Mouse (Mus musculus) embryonic facial prominence, embryonic 12.5 days (tissue): Measurements from ENCODE around the gene Gm21992. TPM values are rescaled to one million over a fixed set of nuclear protein-coding genes. Genes with fewer than 3 reads are reported as not detected.

Source experiments
- ATAC-seq: fragments of 200-750 bp; cut with Nextera tagmentation; 2 replicates; pipeline ENCODE4 v1.8.0; 2017; ENCODE audit not compliant: insufficient number of reproducible peaks, insufficient read depth, low FRiP score, low TSS enrichment
- H3K27ac ChIP-seq: fragments of 300-500 bp; sonication (generic); 2 replicates; pipeline ENCODE4 v1.5.1; 2016; ENCODE audit warnings: mild to moderate bottlenecking
- H3K27me3 ChIP-seq: fragments of 300-500 bp; sonication (generic); 2 replicates; pipeline ENCODE4 v1.6.1; 2016; ENCODE audit warnings: mild to moderate bottlenecking, moderate library complexity
- H3K36me3 ChIP-seq: fragments of 300-500 bp; sonication (generic); 2 replicates; pipeline ENCODE4 v1.6.1; 2016; ENCODE audit warnings: mild to moderate bottlenecking
- H3K4me1 ChIP-seq: fragments of 300-500 bp; sonication (generic); 2 replicates; pipeline ENCODE4 v1.6.1; 2016
- H3K4me2 ChIP-seq: fragments of 300-500 bp; sonication (generic); replicated peaks from 2 replicates; pipeline ENCODE4 v1.6.1; 2016; ENCODE audit warnings: mild to moderate bottlenecking, moderate library complexity
- H3K4me3 ChIP-seq: fragments of 300-500 bp; sonication (generic); 2 replicates; pipeline ENCODE4 v1.5.1; 2016; ENCODE audit warnings: mild to moderate bottlenecking
- H3K9ac ChIP-seq: fragments of 300-500 bp; sonication (generic); 2 replicates; pipeline ENCODE4 v1.6.1; 2016; ENCODE audit warnings: mild to moderate bottlenecking, moderate library complexity
- H3K9me3 ChIP-seq: fragments of 300-500 bp; sonication (generic); 2 replicates; pipeline ENCODE4 v1.6.1; 2016; ENCODE audit warnings: mild to moderate bottlenecking, moderate library complexity
- WGBS: fragments of 180-500 bp; shearing (Covaris S2); methylation state at CpG from one replicate; pipeline ENCODE4 v1.1.7; 2016; 5-methylcytosine and 5-hydroxymethylcytosine counted together
- polyA plus RNA-seq: library from polyadenylated mRNA; unstranded; fragments of >200 nt; fragmentation: Nextera tagmentation; extraction: Ambion mirVana; gene quantifications from 2 replicates; pipeline ENCODE4 v1.2.1, GENCODE M21; 2016

The Gm21992 gene
- polyA plus RNA-seq, 1 experiment from 2014 or later = 34.2 TPM

DNA sequence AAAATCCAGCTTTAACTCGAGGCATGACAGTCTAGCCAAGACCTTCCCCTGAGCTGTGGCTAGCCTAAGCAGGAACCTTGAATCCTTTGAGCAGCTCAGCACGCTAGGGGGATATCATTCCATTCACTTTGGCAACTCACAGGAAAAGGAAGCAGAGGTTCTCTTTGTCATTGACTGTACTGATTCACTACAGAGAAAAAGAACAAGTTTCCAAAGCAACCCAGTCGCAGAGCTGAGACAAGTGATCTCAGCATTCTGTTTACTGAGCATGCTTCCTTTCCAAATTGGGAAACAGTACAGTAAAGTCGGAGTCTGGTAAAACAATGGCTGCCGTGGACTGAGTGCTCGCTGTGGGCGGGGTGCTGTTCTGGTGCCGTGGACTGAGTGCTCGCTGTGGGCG lies 102.6 kb downstream of the Gm21992 start:
- Histone ChIP-seq H3K4me2 (no peak overlapping the region), H3K9ac (no peak overlapping the region), H3K36me3 (no peaks in the 10 kb centered on the region), H3K27me3 (peaks cover 31% of the 10 kb centered on the region), H3K9me3 (no peaks in the 10 kb centered on the region), H3K4me1 (peaks cover 13% of the 10 kb centered on the region), H3K4me3 (no peak overlapping the region), H3K27ac (no peak overlapping the region)
- WGBS = 83% methylated on average over 10 of the region's 10 CpGs
- no peak for ATAC-seq

DNA sequence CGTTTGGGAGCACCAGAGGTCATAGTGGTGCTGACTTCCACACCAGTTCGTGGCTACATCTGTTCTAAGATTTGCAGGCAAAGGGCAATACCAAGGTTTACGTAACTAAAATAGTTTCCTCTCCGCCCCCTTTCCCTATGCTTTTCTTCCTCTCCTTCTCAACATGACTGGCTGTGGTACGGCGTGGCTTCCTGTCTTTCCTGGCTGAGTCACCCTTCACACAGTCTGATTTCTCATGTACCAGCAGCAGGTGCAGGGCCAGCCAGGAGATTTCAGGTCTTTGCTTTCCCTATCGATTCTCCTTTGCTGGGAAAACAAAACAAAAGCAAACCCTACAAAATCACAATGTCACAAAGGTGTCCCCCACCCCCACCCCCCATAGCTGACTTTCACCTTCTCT lies 110.2 kb downstream of the Gm21992 start:
- Histone ChIP-seq H3K36me3 (no peaks in the 10 kb centered on the region), H3K27me3 (peaks cover 46% of the 10 kb centered on the region), H3K4me3 (no peak overlapping the region), H3K9ac (no peak overlapping the region), H3K27ac (no peak overlapping the region), H3K4me1 (0 out of 2 replicates have a peak, but pooled peaks cover 4% of the 10 kb centered on the region), H3K9me3 (no peaks in the 10 kb centered on the region), H3K4me2 (no peak overlapping the region)
- WGBS = 63% methylated on average over 7 of the region's 7 CpGs
- no peak for ATAC-seq

DNA sequence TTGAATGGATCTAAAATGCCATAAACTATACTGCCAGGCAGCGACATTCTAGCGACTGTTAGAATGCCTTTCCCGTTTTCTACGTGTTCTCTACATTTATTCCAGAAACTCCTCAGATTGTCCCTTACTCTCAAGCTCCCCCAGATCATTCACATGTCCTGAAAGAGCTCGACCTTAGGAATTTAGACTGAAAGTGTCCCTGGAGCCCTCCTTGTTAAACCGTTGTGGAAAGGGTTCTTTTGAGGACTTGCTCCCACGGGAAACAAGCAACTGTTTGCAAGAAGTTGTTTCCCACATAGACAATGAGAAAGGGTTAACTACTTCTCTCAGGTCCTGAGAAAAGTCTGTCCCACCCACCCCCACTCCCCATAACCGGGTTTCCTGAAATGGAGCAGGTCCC lies 110.8 kb downstream of the Gm21992 start:
- ATAC-seq = no peak
- H3K4me3 ChIP-seq = no peak overlapping the region
- H3K36me3 ChIP-seq = no peaks in the 10 kb centered on the region
- H3K27me3 ChIP-seq = peaks cover 46% of the 10 kb centered on the region
- no peak overlapping the region for H3K4me2 ChIP-seq
- H3K9me3 ChIP-seq = no peaks in the 10 kb centered on the region
- H3K4me1 ChIP-seq = 0 out of 2 replicates have a peak, but pooled peaks cover 4% of the 10 kb centered on the region
- H3K27ac ChIP-seq = no peak overlapping the region
- WGBS = 69% methylated on average over 8 of the region's 8 CpGs
- H3K9ac ChIP-seq = no peak overlapping the region

DNA sequence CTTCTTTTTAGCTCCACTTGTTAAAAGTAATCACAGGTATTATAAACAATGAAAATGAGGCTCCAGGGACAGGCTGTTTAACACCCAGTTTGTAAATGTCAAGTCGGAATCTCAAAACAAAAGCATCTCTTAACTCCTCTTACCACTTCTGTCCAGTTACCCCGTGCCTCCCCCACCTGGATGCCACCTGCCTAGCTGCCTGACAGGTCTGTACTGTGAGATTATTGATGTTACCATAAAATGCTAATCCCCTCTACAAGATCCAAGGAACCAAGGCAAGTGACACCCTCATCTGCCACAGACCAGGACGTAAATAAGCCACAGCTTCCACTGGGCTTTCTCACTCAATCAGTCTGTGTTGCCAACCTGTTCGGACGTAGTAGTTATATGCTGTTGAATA lies 111.6 kb downstream of the Gm21992 start:
- WGBS = 71% methylated on average over 5 of the region's 5 CpGs

DNA sequence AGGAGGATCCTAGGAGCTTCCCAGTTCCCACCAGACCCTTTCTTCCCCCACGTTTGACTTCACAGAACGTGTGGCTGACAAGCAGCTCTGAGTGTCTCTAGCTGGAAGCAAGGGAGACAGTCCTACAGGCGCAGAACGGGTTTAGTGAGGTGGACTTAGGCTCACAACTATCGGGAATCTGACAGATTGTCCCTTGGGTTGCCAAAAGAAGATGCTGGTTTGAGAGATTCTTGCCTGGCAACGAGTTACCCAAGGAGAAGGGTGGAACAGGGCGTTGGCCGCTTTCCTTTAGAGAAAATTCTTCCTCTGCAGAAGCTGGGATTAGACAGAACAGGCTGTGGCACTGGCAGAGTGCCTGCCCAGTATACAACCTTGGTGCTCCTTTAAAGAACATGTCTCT lies 112.6 kb downstream of the Gm21992 start:
- H3K4me2 ChIP-seq = peak overlapping the region; percentile 91; the same call in 1 of the 2 replicates

More for the DNA sequence above, 111.6 kb downstream of the Gm21992 start:
- peaks cover 46% of the 10 kb centered on the region for H3K27me3 ChIP-seq
- H3K36me3 ChIP-seq = no peaks in the 10 kb centered on the region
- no peak overlapping the region for H3K27ac ChIP-seq
- H3K9ac ChIP-seq = no peak overlapping the region
- no peak for ATAC-seq
- H3K4me1 ChIP-seq = 0 out of 2 replicates have a peak, but pooled peaks cover 4% of the 10 kb centered on the region
- no peak overlapping the region for H3K4me2 ChIP-seq
- no peaks in the 10 kb centered on the region for H3K9me3 ChIP-seq
- no peak overlapping the region for H3K4me3 ChIP-seq

DNA sequence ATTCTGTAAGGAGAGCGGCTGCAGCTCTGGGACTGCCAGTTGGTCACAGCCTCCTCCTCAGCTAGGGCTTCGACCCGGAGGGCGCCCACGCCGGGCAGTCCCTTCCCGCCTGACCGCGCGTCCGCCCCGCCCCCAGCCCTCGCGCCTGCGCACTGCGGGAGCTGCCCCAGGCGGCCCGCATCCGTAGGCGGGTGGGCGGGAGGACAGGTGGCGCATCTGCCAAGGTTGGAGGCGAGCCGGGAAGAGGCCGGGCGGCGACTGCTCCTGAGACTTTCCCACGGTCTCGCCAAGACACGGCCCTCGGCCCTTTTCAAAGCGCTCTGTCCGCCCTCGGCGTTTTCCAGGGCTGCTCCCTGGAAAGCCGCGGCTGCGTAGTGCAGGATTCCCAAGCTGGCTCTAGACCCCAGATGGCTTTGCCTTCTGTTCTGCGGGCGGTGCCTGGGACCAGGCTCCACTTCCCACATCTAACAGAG lies 113.2 kb downstream of the Gm21992 start, which contains the start of gene Gm960:
Gm960 (minus strand) TSS at position 464 of the 473 bp plus-strand sequence.
- peak within 1 kb of the TSS; percentile 57 for H3K9ac ChIP-seq
- under 1% methylated on average over 40 of the region's 40 CpGs for WGBS
- no peak for ATAC-seq
- H3K36me3 ChIP-seq = no peaks in the 10 kb centered on the region
- H3K4me2 ChIP-seq = peak within 1 kb of the TSS; percentile 91
- H3K4me1 ChIP-seq = 0 out of 2 replicates have a peak, but pooled peaks cover 4% of the 10 kb centered on the region
- H3K4me3 ChIP-seq = peak within 1 kb of the TSS; percentile 51
- no peak within 1 kb of the TSS for H3K27ac ChIP-seq
- H3K9me3 ChIP-seq = no peaks in the 10 kb centered on the region
- H3K27me3 ChIP-seq = peaks cover 50% of the 10 kb centered on the region

More for the DNA sequence above, 112.6 kb downstream of the Gm21992 start:
- H3K27me3 ChIP-seq = peaks cover 50% of the 10 kb centered on the region
- H3K9ac ChIP-seq = no peak overlapping the region
- 0 out of 2 replicates have a peak, but pooled peaks cover 4% of the 10 kb centered on the region for H3K4me1 ChIP-seq
- no peak overlapping the region for H3K27ac ChIP-seq
- no peaks in the 10 kb centered on the region for H3K36me3 ChIP-seq
- 36% methylated on average over 8 of the region's 8 CpGs for WGBS
- no peaks in the 10 kb centered on the region for H3K9me3 ChIP-seq
- H3K4me3 ChIP-seq = no peak overlapping the region
- ATAC-seq = no peak

DNA sequence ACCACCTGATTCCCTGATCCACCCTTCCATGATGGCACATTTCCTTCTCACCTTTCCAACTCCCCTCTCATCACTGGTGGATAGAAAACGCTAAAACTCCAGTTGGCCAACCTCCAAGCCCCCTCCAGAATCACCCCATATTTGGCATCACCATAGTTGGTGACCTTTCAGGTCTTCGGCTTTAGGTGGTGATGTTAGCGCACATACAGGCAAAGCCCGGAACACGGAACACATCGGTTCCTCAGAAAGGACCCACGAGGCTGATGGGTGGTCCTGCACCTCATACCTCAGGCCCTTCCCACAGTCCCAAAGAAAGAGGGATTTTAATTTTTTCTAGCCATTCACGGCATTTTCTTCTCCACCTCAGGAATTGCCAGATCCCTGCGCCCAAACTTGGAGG lies 113.7 kb downstream of the Gm21992 start:
- peak overlapping the region; percentile 51 for H3K4me3 ChIP-seq
- H3K27me3 ChIP-seq = peaks cover 50% of the 10 kb centered on the region
- H3K9ac ChIP-seq = no peak overlapping the region
- no peaks in the 10 kb centered on the region for H3K9me3 ChIP-seq
- 0 out of 2 replicates have a peak, but pooled peaks cover 4% of the 10 kb centered on the region for H3K4me1 ChIP-seq
- peak overlapping the region; percentile 91 for H3K4me2 ChIP-seq
- ATAC-seq = no peak
- no peaks in the 10 kb centered on the region for H3K36me3 ChIP-seq
- no peak overlapping the region for H3K27ac ChIP-seq
- 77% methylated on average over 9 of the region's 9 CpGs for WGBS

DNA sequence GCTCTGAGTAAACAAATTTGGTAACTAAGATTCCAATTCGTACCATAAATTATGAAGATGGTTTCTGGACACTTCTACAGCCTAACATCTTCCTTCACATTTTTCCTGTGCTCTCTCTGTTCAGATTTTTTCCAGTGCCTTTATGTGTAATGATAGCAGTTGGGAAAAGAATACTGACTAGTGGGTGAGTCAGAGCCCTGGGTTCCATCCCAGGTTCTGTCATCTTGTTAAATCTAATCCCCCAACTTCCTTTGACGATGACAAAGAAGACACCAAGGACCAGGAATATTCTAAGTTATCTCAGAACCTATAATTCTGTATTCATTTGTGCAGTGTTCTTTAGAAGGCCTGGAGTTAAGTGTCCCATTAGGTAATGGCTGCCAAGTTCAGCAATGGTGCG lies 114.3 kb downstream of the Gm21992 start:
- no peak overlapping the region for H3K9ac ChIP-seq
- H3K9me3 ChIP-seq = no peaks in the 10 kb centered on the region
- 0 out of 2 replicates have a peak, but pooled peaks cover 4% of the 10 kb centered on the region for H3K4me1 ChIP-seq
- peaks cover 50% of the 10 kb centered on the region for H3K27me3 ChIP-seq
- no peaks in the 10 kb centered on the region for H3K36me3 ChIP-seq
- no peak overlapping the region for H3K4me3 ChIP-seq
- no peak overlapping the region for H3K4me2 ChIP-seq
- no peak for ATAC-seq
- WGBS = 82% methylated on average over 3 of the region's 3 CpGs
- H3K27ac ChIP-seq = no peak overlapping the region

DNA sequence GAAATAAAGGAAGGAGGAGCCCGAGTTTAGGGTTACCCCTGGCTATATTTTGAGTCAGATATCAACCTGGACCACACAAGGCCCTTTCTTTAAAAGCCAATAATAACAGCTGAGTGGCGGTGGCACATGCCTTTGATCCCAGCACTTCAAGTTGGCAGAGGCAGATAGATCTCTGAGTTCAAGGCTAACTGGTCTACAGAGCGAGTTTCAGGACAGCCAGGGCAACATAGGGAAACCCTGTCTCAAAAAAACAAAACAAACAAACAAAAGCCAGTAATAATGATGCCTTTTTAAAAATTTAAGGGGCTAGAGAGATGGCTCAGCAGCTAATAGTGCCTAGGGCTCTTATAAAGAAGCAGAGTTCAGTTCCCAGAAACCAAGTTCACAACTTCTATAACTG lies 117.1 kb downstream of the Gm21992 start:
- peaks cover 25% of the 10 kb centered on the region for H3K27me3 ChIP-seq
- H3K27ac ChIP-seq = no peak overlapping the region
- 70% methylated on average over 3 of the region's 3 CpGs for WGBS
- H3K4me3 ChIP-seq = no peak overlapping the region
- H3K9ac ChIP-seq = no peak overlapping the region
- no peak for ATAC-seq
- no peaks in the 10 kb centered on the region for H3K9me3 ChIP-seq
- H3K4me2 ChIP-seq = no peak overlapping the region
- H3K36me3 ChIP-seq = no peaks in the 10 kb centered on the region
- H3K4me1 ChIP-seq = 0 out of 2 replicates have a peak, but pooled peaks cover 4% of the 10 kb centered on the region

Other genes starting within 250 kb of the Gm21992 start
- 15.1 and 16.3 TPM in 2 replicates for gene Lrfn4, start 195.9 kb downstream of the Gm21992 start, polyA plus RNA-seq
- 64.6 and 67.9 TPM in 2 replicates for gene Rce1, start 186.0 kb downstream of the Gm21992 start, polyA plus RNA-seq
- gene Gm960, start 112.9 kb downstream of the Gm21992 start, polyA plus RNA-seq = 4.7 and 7.7 TPM in 2 replicates
- 5.2 and 6.1 TPM in 2 replicates for gene Sptbn2, start 100.4 kb downstream of the Gm21992 start, polyA plus RNA-seq
- gene Rbm4b, start 55.1 kb downstream of the Gm21992 start, polyA plus RNA-seq = 112 and 118 TPM in 2 replicates
- 86.8 and 89.3 TPM in 2 replicates for gene Rbm4, start 17.7 kb downstream of the Gm21992 start, polyA plus RNA-seq
- gene Rbm14, start within 50 bp of the Gm21992 start, polyA plus RNA-seq = 104 and 110 TPM in 2 replicates
- 53.8 and 57.3 TPM in 2 replicates for gene Ccs, start 27.7 kb upstream of the Gm21992 start, polyA plus RNA-seq
- 0.18 and 0.24 TPM in 2 replicates for gene Ccdc87, start 27.8 kb upstream of the Gm21992 start, polyA plus RNA-seq
- gene Ctsf, start 43.5 kb upstream of the Gm21992 start, polyA plus RNA-seq = 37.6 and 45.1 TPM in 2 replicates
- gene Actn3, start 66.3 kb upstream of the Gm21992 start, polyA plus RNA-seq = 6.0 and 6.8 TPM in 2 replicates
- gene Zdhhc24, start 67.1 kb upstream of the Gm21992 start, polyA plus RNA-seq = 12.0 and 12.1 TPM in 2 replicates
- gene Bbs1, start 95.0 kb upstream of the Gm21992 start, polyA plus RNA-seq = 5.6 and 5.7 TPM in 2 replicates
- 144 and 147 TPM in 2 replicates for gene Dpp3, start 116.7 kb upstream of the Gm21992 start, polyA plus RNA-seq
- 3.2 and 3.7 TPM in 2 replicates for gene Peli3, start 131.5 kb upstream of the Gm21992 start, polyA plus RNA-seq
- gene Mrpl11, start 150.5 kb upstream of the Gm21992 start, polyA plus RNA-seq = 141 and 142 TPM in 2 replicates
- 0.08 TPM in 1 of 2 replicates, not detected in the other for gene Npas4, start 178.7 kb upstream of the Gm21992 start, polyA plus RNA-seq
- 4.7 and 5.1 TPM in 2 replicates for gene Slc29a2, start 212.2 kb upstream of the Gm21992 start, polyA plus RNA-seq
- gene B4gat1, start 227.2 kb upstream of the Gm21992 start, polyA plus RNA-seq = 46.4 and 48.1 TPM in 2 replicates
- gene AC124502.3, start 227.3 kb upstream of the Gm21992 start, polyA plus RNA-seq = 3.5 and 4.7 TPM in 2 replicates
- 38.4 and 45.4 TPM in 2 replicates for gene Brms1, start 229.7 kb upstream of the Gm21992 start, polyA plus RNA-seq
- 1.8 and 2.4 TPM in 2 replicates for gene Rin1, start 238.9 kb upstream of the Gm21992 start, polyA plus RNA-seq